Mouse (Mus musculus): ENCODE measurements around the gene Kif1c. TPM values are rescaled to one million over a fixed set of nuclear protein-coding genes. Genes with fewer than 3 reads are reported as not detected.
"Not testable (repeated sequence)": the region's sequence is repeated elsewhere in the genome, so short reads cannot be mapped to it uniquely, and the experiment has no call there.

The Kif1c gene
- total RNA-seq, 2 experiments from 2014 or later: 1.7 to 3.6 TPM

- no peak for ATAC-seq (replicated peaks; ENCODE audit: low FRiP score, poor library complexity, severe bottlenecking)
These were observed 30.8 kb downstream of the Kif1c start for GRCm38 (mm10) chr11:70731178-70731577.

GRCm38 (mm10) chr11:70733256-70733655, 32.9 kb downstream of the Kif1c start:
- ATAC-seq (replicated peaks; ENCODE audit: low FRiP score, poor library complexity, severe bottlenecking): no peak

- ATAC-seq (replicated peaks; ENCODE audit: low FRiP score, poor library complexity, severe bottlenecking): no peak
These were observed 37.4 kb downstream of the Kif1c start for GRCm38 (mm10) chr11:70737749-70738148.

DNA sequence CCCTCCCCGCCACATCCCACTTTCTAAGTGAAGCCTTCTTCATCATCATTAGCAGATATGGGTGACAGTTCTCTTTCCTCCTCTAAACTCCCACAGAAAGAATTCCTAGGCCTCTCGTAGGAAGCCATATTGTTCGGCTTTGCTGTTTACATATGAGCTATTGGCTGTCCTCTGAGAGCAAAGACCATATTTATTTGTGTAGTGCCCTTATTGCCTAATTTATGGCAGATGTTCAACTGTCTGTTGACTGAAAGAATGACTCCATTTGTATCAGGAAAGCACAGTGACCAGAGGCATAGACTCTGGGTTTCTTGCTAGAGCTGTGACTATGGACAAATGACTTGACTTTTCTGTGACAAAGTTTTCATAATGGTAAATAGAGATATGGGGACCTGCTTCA, 41.3 kb downstream of the Kif1c start:
- ATAC-seq (replicated peaks; ENCODE audit: low FRiP score, poor library complexity, severe bottlenecking): no peak

DNA sequence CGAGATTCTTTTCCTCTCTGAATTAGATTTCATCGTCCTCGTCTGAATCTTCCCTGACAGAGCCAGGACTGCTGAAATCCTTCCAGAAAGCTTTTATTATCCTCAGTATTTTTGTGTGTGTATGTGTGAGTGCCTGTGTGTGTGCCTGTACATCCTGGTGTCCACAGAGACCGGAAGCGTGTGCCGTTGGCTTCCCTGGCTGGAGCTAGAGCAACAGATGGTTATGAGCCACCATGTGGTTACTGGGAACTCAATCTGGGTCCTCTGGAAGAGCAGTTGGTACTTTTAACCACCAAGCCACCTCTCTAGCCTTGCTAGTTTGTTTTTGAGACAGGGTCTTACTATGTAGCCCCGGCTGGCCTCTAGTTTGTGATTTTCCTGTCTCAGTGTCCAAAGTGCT, 41.8 kb downstream of the Kif1c start:
- no peak for ATAC-seq (replicated peaks; ENCODE audit: low FRiP score, poor library complexity, severe bottlenecking)

DNA sequence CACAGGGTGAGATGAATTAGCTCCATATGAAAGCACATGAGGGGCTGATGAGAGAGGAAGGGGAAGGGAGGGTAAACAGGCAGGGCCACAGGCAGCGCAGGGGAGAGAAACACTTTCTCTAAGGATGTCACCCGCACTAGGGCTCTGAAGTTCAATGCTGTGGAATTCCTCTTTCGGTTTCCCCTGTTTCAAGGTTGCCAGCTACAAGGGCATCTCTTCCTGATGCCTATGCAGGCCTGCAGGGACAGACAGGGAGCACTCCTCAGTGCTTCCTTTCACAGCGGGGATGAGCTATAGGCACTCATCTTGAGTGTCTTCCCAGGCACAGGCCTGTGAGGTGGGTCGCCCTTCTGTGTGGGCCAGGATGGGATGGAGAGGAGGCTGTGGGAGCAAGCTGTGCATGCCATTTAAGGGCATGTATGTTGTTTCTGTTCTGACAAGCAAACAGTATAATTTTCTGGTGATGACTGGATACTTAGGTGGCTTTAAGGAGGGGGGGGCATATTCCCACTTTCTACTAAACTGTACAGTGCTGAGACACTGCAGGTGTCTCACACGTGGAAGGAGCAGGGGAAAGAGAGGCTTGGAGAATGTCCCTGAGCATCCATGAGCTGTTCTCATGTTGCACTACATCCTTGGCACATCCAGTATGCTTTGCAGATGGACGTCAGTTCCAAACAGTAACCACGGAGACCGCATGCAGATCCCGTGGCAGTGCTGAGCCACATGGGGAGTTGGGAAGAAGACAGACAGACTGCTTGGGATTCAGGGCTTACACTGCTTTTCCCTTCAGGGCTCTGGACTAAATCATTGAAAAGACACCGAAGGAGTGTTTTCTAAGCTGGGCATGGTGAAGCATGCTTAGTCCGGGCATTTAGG, 42.5 kb downstream of the Kif1c start:
- ATAC-seq (replicated peaks; ENCODE audit: low FRiP score, poor library complexity, severe bottlenecking): no peak

DNA sequence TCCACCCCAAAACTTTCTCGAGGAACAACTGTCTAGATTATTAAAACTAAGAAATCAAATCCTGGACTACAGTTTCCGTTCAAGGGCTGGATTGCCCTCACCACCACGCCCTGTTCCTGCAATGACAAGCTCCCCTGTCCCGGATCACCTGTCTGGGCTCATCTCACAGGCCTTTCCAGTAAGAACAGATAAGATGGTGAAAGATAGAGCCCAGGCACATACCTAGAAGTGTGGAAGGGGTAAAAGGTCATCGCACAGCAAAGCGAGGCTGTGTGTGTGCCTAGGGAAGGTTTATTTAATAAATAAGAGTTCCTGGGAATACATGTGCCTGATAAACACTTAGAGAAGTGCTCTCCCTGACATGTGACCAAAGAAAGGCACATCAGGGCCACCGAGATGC, 45.3 kb downstream of the Kif1c start:
- no peak for ATAC-seq (replicated peaks; ENCODE audit: low FRiP score, poor library complexity, severe bottlenecking)

- no peak for ATAC-seq (replicated peaks; ENCODE audit: low FRiP score, poor library complexity, severe bottlenecking)
These were observed 47.7 kb downstream of the Kif1c start for GRCm38 (mm10) chr11:70747876-70748545.

DNA sequence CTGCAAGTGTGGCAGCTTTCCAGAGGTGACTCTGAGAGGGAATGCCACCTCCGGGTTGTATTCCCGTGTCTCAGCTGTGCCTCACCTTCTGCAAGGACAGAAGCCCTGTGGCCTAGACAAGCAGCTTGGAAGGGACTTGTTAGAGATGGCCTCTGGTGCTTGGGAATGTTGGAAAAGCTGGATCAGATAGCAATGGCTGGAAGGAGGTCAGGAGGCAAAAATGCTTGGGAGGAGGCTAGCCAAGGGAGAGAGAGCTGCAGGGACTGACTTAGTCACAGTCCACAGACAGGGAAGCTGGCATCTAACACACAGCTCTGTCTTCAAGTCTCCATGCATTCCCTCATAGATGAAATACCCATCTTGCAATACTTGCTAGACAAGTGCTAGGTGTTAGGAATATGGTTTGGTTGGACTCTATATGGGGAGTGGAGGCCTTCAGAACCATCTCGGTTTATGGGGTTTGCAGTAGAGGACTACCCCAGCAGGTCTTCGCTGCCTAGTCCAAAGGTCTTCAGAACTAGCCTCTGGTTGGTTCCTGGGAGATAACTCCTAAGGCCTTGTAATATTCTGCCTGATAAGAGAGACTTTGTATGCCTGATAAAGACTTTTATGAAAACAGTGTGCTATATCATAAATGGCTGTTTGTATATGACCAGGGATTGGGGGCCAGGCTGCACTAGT, 52.1 kb downstream of the Kif1c start:
- ATAC-seq (replicated peaks; ENCODE audit: low FRiP score, poor library complexity, severe bottlenecking): no peak

- no peak for ATAC-seq (replicated peaks; ENCODE audit: low FRiP score, poor library complexity, severe bottlenecking)
These were observed 52.8 kb downstream of the Kif1c start for GRCm38 (mm10) chr11:70753146-70753545.

DNA sequence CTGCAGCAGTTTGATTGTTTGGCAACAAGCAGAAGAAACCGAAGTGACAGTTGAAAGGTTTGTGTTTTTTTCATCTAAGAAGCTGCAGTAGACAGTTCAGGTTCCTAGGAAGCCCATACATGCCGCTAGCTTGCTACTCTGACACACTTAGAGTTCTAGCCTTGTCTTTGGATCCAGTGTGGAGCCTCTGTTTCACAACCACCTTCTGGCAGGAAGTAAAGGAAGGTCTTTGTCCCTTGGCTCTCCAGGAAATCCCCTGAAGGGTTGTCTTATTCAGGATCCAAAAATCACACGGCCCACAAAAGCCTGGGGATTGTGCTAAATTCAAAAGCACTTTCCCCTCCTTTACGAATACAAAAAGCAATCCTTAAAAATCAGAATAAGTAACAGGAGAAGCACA, 54.1 kb downstream of the Kif1c start:
- no peak for ATAC-seq (replicated peaks; ENCODE audit: low FRiP score, poor library complexity, severe bottlenecking)

GRCm38 (mm10) chr11:70754958-70755357, 54.6 kb downstream of the Kif1c start:
- no peak for ATAC-seq (replicated peaks; ENCODE audit: low FRiP score, poor library complexity, severe bottlenecking)

- ATAC-seq (replicated peaks; ENCODE audit: low FRiP score, poor library complexity, severe bottlenecking): peak; percentile 73; the same call in 1 of the 2 replicates
These were observed 55.3 kb downstream of the Kif1c start for GRCm38 (mm10) chr11:70755645-70756044.

DNA sequence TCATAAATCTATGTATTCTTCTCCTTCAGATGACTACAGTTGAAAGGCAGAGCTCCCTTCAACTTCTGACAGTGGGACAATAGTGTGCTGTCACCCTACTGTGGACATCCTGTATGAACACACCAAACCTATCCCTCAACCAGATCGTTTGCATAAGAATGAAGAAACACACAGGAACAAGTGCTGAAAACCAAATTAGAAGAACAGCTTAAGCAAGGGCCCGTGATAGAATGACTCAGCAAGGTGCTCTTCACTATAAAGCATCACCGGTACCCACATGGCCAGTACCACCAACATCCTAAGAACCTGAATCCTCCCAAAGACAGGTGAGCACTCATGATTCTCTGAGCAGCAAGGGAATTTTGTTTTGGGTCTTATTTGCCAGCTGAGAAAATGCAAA, 60.1 kb downstream of the Kif1c start:
- ATAC-seq (replicated peaks; ENCODE audit: low FRiP score, poor library complexity, severe bottlenecking): not testable (repeated sequence)

DNA sequence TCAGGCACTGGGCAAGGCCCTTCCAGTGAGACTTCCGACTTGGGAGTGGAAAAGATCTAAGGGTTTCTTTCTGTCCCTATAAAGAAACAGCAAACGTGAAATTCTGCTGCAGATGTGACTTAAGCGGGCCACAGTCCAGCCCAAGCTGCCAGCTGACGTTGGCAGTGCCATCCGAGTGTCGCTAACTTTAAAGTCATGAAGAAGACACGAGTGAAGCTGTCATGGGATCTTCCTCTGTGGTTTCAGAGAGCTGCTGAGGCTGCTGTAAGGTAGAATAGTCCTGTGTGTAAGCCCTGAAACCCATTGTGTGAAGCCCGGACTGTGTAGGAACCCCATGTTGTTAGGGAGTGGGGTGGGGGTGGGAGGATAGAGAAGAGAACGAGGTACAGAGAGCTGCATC, 62.3 kb downstream of the Kif1c start:
- ATAC-seq (replicated peaks; ENCODE audit: low FRiP score, poor library complexity, severe bottlenecking): no peak

DNA sequence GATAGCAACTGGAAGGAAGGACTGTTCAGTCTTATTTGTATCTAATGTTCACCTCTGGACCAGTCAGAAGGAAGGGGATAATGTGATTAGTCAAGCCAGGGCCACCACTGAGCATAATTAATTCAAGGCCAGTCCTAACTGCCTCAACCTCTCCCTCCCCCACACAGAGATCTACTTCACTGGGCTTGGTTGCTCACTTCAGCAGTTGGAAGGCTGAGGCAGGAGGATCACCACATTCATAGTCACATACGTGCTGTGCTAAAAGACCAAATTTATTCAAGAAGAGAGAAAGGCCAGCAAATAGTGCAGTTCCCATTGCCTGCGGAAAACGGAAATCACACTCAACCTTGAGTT, 63.2 kb downstream of the Kif1c start:
- no peak for ATAC-seq (replicated peaks; ENCODE audit: low FRiP score, poor library complexity, severe bottlenecking)

DNA sequence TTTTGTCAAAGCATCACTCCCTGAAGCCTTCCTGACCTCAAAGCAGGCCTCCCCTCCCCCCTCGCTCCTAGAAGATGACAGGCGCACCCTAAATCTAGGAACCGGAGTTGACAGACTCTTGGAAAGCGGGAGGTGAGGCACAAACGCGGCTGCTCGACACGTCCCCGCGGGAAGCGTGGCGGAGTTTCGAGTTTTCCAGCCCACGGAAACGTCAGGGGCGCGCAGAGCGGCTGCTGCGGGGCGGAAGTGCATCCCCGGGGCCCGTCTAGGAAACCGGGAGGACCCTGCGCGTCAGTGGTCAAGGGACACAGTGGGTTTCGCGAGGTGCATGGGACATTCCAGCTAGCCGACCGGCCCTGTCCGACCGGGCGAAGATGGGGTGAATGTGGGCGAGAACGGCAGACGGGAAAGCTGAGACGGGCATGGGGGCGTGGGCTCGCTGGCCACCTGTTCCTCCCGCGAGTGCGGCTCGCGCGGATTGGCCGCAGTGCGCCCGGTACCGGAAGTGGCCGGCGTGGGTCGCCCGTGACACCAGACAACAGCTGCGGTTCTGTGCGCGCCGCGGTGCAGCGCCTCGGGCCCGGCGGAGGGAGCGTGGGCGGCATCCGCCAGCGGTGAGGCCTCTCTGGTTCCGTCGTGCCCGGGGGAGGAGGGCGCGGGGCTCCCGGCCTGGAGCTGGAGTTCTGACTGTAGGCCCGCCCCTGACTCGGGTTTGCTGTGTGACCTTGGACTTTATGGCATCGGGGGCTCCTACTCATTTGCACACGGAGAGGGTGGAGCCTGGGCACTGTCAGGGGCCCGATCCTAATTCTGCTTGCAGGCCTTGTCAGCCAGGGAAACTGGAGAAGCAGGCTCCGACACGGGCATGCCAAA, 63.8 kb downstream of the Kif1c start, which contains the start of gene Zfp3:
Gene Zfp3, plus strand, starts transcription at position 274 of the 873 bp plus-strand sequence.
- ATAC-seq (replicated peaks; ENCODE audit: low FRiP score, poor library complexity, severe bottlenecking): peak; percentile 81

- ATAC-seq (replicated peaks; ENCODE audit: low FRiP score, poor library complexity, severe bottlenecking): no peak
These were observed 65.6 kb downstream of the Kif1c start for GRCm38 (mm10) chr11:70765776-70766445.

DNA sequence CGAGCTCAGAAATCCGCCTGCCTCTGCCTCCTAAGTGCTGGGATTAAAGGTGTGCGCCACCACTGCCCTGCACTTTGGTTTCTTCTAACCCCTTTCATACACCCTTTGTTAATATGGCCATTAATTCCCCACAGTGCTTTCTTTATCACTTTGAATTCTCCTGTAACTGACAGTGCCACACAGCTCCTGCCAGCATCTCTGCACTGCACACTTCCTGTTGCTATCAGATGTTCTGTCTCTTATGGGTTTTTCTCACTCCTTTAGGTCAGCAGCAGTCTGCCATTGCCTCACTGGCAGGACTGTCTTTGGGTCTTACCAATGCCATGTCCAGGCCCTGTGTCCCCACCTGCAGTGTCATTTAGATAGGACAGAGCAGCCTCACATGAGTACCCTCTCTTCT, 70.5 kb downstream of the Kif1c start:
- no peak for ATAC-seq (replicated peaks; ENCODE audit: low FRiP score, poor library complexity, severe bottlenecking)
